Mouse (Mus musculus) right cerebral cortex, postnatal 25 days (tissue): ENCODE data around the gene Slc35f1.

Experiments used
- DNase-seq: peaks from one replicate; pipeline ENCODE4 v3.0.0; 2022

The Slc35f1 gene

DNA sequence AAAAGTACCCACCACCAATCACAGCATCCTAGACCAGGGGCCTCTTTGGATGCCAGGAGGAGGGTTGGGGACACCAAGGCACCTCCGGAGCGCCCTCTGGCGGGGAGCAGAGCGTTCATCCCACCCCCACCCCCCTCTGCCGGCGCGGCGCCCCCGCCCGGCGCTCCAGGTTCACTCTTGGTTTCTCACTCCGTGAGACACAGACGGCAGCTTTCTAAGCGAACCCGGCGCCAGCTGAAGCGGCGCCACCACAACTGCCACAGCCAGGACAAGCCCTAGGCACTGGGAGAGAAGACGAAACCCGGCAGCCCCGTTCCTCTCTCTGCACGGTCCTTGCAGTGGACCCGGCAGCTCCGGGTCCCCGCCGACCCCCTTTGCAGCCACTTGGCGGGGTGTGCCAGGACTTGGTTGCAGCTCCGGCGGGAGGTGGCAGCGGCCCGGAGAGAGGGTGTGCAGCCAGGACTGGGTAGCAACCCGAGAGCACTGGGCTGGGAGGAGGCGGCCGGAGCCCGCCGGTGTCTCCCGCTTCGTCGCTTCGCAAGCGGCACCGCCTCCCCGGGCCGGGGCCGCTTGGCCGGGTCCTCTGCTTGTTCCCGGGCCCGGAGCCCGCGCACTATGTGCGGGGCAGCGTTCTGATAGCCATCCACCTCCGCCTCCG is at the start of gene Slc35f1:
Gene Slc35f1 (plus strand): TSS at position 200 of the 658 bp plus-strand sequence.
- DNase-seq, result peak; percentile 84

DNA sequence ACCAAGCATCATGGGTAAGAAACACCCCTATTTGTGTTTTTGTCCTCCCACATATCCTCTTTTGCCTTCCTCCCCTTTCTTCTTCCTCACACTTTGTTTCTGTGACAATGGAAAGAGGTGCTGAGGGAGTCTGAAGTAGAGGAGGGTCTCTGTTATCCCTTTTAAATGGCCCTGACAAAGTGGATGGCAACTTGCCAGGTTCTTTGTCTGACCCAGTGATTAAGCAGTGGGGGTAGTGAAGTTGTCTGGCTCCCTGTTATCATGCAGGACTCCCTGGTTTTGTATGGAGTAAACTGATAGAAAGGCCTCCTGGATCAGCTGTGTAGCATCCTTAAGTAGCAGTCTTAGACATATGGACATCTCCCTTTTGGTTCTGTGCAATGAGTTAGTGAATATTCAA is 19.1 kb upstream of the Slc35f1 start:
- DNase-seq, result no peak

DNA sequence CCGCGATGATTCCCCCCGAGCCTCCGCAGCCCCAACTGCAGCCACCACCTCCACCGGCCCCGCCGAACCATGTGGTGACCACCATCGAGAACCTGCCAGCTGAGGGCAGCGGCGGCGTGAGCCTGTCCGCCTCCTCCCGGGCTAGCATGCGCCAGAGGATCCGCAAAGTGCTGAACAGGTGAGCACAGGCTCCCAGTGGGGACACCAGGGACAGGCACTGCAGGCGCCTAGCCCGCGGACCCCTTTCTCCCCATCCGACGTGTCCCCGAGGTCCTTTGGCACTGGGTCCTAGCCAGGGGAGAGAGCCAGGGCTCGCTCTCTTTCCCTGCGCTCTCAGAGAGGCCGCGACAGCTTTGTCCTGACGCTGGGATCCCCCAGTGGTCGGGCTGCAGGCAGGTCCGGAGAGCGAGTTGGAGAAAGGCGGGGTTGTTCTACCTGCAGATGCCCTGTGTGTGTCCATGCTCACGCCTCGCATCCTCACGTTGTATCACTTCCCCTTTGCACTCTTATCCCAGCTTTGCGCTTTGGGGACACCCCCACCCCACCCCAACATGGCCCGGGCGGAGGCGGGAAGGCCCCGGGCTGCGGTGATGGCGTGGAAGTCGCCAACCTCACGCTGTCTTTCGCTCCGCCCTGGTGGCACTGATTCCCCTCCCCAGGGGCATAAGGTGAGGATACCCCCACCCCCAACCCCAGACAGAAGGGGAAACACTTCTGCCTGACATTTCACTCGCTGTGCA is 829 bp downstream of the Slc35f1 start:
- DNase-seq, result peak; percentile 52

GRCm38 (mm10) chr10:52703688-52704087 is 13.4 kb downstream of the Slc35f1 start:
- no peak for DNase-seq

GRCm38 (mm10) chr10:52704101-52705051 is 14.0 kb downstream of the Slc35f1 start:
- DNase-seq, result peak; percentile 60

DNA sequence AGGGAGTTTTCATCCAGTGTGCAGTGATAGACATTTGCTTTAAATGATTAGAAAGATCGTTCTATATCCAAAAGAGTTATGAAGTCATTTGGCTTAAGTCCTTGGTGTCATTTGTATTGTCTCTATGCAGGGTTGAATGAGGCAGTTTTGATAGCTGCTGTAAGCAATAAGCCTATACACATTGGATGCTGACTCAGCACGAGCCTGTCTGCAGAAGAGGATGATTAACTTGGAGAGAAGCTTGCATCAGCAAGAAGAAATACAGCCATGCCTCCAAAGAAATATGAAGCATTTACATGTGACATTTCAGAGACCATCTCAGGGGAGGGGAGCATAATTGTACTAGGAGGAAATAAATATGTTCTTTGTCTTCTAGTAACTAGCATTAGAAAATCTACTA is 19.1 kb downstream of the Slc35f1 start:
- DNase-seq, result no peak

GRCm38 (mm10) chr10:52712166-52712565 is 21.8 kb downstream of the Slc35f1 start:
- no peak for DNase-seq

DNA sequence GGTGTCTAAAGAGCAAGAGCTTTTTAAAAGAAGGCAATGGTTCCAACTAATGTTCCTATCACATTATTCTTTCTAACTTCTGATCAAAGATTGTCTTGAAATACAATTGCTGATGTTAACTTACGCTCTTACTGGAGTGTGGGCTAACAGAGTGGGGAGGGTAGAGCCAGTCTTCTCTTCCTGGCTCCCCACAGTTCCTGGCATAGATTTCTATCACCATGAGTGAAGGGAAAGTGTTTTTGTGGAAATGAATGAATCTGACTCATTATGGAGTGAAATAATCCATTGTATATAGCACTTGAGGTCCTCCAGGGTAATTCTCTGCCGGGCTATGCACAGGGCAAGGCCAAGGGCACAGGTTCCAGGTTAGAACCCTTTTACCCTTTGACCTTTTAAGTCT is 24.2 kb downstream of the Slc35f1 start:
- DNase-seq, result no peak

GRCm38 (mm10) chr10:52715146-52715545 is 24.8 kb downstream of the Slc35f1 start:
- DNase-seq, result no peak

DNA sequence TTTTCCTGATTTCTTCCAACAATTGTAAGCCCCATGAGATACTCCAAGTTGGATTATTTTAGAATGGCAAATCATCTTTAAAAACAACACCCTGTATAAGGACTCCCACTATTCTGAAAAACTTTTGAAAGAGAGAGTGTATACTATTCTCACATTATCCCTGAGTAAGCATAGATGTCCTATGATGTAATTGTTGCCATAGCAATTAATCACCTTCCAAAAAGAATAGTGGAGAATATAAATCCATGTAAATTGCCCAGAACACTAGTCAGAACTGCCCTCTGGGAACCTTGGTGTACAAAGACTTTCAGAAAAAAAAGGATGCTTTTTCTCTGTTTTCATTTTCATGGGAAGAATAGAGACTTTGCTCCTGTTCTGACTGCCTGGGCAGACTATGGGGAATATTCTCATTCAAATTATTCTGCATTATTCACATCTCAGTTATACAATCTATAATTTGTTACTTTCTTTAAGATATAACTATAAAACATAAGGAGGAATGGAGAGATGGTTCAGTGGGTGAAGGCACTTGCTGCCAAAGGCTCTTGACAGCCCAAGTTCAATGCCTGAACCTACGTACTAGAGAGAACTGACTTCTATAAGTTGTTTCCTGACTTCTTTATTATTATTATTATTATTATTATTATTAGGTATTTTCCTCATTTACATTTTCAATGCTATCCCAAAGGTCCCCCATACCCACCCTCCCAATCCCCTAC is 28.0 kb downstream of the Slc35f1 start:
- no peak for DNase-seq

- DNase-seq, result no peak
These were observed 36.3 kb downstream of the Slc35f1 start for GRCm38 (mm10) chr10:52726674-52727073.

GRCm38 (mm10) chr10:52742671-52743379 is 52.5 kb downstream of the Slc35f1 start:
- DNase-seq, result no peak

DNA sequence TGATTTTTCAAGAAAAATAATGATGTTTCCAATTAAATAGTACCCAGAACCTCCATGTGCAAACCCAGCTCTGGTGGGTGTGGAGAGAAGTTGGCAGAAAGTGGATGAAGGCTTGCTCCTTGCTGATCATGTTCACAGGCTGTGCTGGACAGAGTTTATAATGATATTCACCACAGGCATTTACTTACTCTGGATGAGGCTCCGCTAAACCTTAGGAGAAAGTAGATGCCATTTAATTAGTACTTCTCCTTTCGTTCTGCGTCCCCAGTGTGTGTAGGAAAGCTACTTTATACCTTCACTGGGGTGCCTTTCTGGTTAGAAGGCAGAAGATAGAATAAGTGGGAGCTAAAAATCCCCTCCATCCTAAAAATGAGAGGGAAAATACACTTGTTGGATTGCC is 53.5 kb downstream of the Slc35f1 start:
- no peak for DNase-seq

- DNase-seq, result no peak
These were observed 57.8 kb downstream of the Slc35f1 start for GRCm38 (mm10) chr10:52748028-52748597.

GRCm38 (mm10) chr10:52755949-52756679 is 65.8 kb downstream of the Slc35f1 start:
- DNase-seq, result no peak

DNA sequence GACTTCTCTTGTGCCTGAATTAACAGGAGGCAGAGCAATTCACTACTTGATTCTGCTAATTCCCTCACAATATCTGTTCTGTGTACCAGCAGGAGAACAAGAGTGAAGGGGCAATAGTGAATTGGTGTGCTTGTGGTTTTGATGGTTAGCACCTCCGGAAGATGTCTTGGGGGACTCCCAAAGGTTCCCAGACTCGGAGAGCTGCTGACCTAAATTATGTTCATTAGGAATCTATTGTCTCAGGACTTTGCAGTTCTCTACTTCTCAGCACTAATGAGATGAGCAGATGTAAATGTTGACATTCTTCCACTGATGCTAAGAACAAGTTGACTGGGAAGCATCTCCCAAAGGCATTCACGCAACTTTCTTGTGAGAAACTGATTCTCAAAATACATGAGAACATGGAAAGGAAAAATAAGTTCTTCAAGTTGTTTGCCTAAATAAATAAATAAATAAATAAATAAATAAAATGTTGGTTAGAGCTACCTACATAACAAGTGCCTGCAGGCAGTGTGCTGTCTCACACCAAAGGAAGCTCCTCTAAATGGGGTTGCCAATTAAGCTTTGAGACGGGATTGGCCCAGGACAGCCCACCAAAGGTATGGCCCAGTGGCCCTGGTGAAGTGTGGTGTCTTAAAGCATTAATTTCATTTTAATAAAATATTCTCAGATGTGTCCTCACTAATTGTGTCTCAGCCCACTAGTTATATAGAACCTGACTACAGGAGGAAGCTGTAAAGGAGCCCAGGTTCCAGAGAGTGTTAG is 67.3 kb downstream of the Slc35f1 start:
- no peak for DNase-seq

GRCm38 (mm10) chr10:52758589-52758988 is 68.3 kb downstream of the Slc35f1 start:
- no peak for DNase-seq

- DNase-seq, result no peak
These were observed 70.2 kb downstream of the Slc35f1 start for GRCm38 (mm10) chr10:52760527-52760926.

GRCm38 (mm10) chr10:52779926-52780485 is 89.7 kb downstream of the Slc35f1 start:
- DNase-seq, result no peak

GRCm38 (mm10) chr10:52787075-52787474 is 96.7 kb downstream of the Slc35f1 start:
- DNase-seq, result peak; percentile 43
